Mouse (Mus musculus) lung, adult 18-20 months (tissue): ENCODE measurements at regions not wholly inside any gene's neighbourhood (a gene's known extent, or its start where the extent isn't known, plus 50 kb on each side); places are given as distances from the start of the nearest gene placed in this dataset.

Experiments
- DNase-seq, 2 experiments: peaks; one replicate each; pipeline ENCODE4 v3.0.0; 2022; ENCODE audit warnings: mixed read lengths in 2 of 2

- no peak for DNase-seq
Measured at GRCm38 (mm10) chr2:92807404-92807803, 107.5 kb upstream of the Syt13 start.

DNA sequence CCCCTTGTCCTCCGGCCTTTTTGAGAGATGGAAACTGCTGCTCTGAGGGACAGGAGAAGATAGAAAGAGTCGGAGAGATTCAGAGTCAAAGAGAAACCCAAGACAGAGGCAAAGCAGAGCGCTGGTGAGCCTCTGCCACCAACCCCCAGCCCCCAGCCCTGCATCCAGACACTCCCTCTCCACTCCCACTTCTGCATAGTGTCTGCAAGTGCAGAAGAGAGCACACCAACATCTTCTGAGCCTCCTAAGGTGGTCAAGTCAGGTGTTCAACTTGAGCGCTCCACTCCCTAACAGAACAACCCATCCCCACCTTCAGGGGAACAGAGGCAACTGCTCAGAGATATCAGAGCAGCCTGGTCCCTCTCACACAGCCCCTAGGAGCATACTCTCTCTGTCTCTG, 106.8 kb upstream of the Syt13 start:
- no peak for DNase-seq

GRCm38 (mm10) chr2:92809226-92809625, 105.7 kb upstream of the Syt13 start:
- no peak for DNase-seq

- DNase-seq, result no peak
Measured at GRCm38 (mm10) chr2:92809681-92810323, 105.1 kb upstream of the Syt13 start.

DNA sequence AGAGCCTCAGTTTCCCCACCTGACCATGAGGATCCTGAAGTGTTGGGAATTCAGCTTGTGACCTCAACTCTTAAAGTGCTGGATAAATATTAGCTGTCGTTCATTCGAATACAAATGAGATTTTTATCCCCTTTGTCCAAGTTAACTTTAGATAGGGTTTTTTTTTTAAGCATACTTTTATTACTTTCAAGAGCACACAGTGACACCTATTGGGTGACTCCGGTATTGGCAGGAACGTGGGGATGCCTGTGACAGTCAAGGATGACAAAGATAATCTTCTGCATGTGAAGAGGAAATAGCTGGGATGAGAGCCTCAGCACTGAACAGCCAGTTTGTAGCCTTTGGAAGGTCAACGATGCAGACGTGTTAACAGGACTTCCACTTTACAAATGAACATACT, 103.9 kb upstream of the Syt13 start:
- DNase-seq, result peak; percentile 10 to 33

DNA sequence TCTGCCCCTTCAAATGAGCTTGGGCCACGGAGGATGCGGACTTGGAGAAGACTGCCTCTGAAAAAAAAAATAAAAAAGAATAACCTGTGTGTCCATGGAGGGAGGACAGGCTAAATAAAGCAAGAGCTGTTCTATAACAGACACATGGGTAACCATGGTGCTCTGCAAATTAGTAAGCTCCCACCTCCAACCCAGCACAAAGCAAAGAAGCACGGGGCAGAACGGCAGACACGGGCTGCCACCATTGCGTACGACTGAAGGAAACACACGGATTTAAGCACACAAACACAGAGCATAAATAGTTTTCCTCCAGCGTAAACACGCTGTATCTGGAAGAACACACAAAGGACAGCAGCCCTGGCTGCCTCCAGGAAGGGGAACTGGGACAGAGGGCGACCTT, 101.9 kb upstream of the Syt13 start:
- DNase-seq, result peak in 1 of 2 experiments; percentile 8

DNA sequence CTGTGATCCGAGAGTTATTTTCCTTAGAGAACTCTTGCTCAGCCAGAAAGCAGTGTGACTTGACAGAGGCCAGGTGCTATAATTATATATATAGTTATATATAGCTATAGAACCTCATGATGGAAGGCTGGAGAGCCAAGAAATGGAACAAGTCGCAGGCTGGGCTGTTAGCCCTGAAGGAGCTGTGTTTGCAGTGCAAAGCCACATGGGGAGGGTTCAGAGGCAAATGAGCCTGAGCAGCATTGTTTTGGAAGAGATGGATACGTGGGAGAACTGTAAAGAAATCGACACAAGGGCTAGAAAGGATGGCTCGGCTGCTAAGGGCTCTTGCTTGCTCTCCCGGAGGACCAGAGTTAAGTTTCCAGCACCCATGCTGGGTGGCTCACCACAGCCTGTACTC, 95.3 kb upstream of the Syt13 start:
- DNase-seq, result no peak

GRCm38 (mm10) chr2:92824325-92824724, 90.6 kb upstream of the Syt13 start:
- peak; percentile 15 to 46 for DNase-seq

DNA sequence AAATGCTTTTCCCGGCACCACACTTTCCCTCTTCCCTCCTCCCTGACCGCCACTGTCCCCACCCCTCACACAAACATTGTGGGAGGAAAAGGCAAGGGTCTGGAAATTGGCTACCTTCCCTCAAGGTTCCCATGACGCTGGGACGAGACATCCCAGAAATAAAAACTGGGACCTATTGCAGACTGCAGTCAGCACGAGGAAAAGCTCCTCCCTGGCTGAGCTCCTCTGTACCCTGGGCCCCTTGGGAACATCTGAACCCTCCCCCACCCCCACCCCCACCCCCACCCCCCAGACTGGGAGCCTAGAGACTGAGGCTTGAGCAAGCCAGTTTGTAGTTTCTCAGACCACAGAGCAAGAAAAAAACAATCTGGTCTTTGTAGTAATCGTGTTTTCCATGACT, 89.5 kb upstream of the Syt13 start:
- no peak for DNase-seq

DNA sequence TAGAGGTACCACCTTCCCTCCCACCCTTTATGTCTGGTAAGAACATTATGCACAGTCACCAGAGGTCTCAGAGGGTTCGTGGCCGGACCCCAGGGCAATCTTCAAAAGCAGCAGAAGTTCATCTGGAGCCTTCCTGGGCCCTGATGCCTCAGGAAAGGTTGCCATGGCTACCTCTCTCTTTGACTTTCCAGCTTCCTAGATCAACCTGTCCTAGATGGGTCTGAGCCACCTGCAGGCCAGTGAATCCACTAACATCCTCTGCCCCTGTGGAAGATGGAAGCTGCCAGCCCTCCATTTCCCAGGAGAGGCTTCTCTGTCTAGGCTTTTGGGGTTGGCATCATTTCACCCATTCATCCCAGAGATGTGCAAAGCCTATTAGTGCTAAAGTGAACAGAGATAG, 84.8 kb upstream of the Syt13 start:
- DNase-seq, result no peak

DNA sequence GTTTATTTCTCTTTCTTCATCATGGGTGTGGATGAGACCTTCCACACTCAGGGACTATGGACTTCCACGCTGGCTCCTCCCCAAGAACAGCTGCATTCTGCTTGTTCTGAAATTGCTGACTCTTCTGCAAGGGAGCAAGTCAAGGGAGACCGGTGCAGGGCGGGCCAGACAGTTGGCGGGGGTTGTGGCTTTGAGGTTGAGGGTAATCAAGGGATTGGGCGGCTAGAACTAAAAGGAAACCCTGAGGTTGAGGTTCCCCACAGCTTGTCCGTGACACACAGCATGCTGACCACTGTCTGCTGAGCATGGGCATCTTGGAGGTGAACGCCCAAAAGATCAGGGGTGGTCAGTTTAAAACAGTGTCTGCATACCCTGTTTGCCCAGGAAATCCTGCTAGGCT, 83.1 kb upstream of the Syt13 start:
- peak in 1 of 2 experiments; percentile 15 for DNase-seq

GRCm38 (mm10) chr2:92836203-92836602, 78.7 kb upstream of the Syt13 start:
- no peak for DNase-seq

GRCm38 (mm10) chr2:92838012-92838411, 76.9 kb upstream of the Syt13 start:
- no peak for DNase-seq

DNA sequence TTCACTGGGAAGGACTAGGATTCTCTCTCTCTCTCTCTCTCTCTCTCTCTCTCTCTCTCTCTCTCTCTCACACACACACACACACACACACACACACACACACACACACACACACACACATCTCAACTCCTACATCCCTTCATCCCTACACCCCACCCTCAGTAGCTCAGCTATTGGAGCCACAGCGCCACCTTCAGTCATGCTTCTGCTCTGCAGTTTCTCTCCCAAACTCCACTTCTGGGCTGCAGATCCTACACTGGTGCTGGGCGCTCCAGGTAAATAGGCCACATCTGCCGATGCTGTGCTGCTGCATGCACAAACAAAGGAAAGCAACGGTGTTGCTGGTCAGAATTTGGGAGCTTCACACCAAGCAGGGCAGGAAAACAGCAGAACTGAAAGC, 74.9 kb upstream of the Syt13 start:
- DNase-seq, result peak; percentile 18 to 33

GRCm38 (mm10) chr2:92841626-92842025, 73.3 kb upstream of the Syt13 start:
- DNase-seq, result no peak

- DNase-seq, result peak; percentile 51 to 55
Measured at GRCm38 (mm10) chr2:92845061-92845769, 69.7 kb upstream of the Syt13 start.

- DNase-seq, result no peak
Measured at GRCm38 (mm10) chr2:92848962-92849361, 65.9 kb upstream of the Syt13 start.

DNA sequence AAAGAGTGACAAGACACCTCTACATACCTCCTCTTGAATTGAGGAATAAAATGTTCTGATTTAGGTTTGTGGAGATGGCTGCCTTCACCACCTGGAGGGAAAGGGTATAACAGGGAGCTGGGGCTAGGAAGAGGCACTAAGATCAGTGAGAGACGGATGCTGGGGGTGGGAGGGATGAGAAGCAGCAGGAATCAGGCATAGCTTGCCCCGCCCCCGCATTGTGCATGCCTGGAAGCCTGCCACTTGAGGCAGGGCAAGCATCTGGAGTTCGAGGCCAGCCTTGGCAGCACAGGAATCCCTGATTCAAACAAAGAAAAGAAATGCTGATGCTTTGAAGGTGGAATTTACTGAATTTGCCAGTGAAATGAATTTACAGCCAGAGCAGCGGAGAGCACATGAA, 63.6 kb upstream of the Syt13 start:
- DNase-seq, result no peak

DNA sequence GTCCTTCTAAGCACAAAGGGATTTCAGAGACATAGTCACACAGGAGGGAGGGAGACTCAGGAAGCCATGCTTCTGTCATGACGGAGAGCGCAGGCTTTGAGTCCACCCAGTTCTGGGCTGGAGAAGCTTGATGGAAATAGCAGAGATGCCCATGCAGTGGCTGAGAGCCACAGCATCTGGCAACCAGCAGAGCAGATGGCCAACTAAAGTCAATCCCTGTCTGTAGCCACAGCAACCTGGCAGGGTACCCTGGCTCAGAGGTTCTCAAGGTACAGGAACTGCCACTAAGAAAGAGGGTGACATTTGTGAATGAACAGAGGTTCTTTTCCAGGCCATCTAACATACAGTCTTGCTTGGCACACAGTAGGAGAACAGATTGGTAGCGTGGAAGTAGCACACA, 61.7 kb upstream of the Syt13 start:
- no peak for DNase-seq

GRCm38 (mm10) chr2:92854331-92854730, 60.6 kb upstream of the Syt13 start:
- DNase-seq, result no peak

DNA sequence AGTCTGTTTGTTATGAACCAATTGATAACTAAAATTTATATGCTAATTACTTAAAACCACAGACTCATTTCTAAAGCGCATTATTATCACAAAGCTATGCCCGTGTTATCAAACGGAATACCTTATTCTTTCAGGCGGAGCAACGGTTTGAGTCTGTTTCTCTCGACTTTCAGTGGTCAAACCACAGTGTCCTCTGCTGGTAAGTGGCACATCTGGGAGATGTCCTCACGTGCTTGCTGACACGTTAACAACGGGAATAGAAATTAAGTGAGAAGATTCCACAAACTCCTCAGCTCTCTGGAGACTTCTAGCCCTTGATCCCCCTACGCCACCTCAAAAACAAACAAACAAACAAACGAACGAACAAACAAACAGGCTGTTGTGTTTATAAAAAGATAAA, 58.9 kb upstream of the Syt13 start:
- no peak for DNase-seq

DNA sequence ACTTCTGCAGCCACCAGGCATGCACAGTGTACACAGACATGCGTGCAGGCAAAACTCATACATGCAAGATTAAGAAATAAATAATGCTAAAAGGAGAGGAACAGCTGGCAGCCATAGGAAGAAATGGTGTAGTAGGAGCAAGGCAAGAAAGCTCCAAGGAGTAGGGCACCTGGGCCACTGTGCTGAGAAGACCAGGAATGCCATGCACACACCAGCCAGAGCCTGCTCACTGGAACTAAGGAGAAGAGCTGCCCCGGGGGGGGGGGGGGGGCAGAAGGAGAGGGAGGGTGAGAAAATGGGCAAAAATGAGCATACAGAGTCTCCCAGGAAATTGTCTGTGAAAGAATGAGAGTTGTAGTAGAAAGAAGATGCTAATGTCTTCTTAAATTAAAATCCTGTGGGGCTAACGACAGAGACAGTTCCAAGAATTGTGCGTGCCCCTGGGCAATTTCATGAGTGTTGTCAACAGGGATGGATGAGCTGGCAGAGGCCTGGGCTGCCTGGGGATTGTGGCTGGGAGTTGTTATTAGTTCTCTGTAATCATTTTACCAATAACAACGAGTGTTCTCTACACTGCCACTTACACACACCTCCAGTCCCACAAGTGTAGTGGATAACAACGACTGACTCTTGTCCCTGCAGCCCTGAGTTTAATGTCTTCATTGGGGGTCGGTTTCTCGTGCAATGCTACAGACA, 54.2 kb upstream of the Syt13 start:
- DNase-seq, result no peak
